ENCODE assay signal across 25 mouse cellular contexts in genomic region chr8:11569260-11570097, GRCm38 (mm10). TPM values are rescaled to one million over a fixed set of nuclear protein-coding genes. Genes with fewer than 3 reads are reported as not detected.
DNase-seq lines count a peak whose midpoint lies in the region; ATAC-seq lines count a peak whose summit lies in the region.
"Had no signal": no experiment of that assay in that cellular context is flagged by ENCODE, and none has a peak within 500 bp of the region (broad histone marks: within the 10 kb centered on the region; RNA-seq: fewer than 3 reads in every experiment).

No protein-coding gene starts in this region.

- H3K27ac ChIP-seq in forebrain, embryonic 10.5 days = no peak overlapping the region
- H3K27ac ChIP-seq in forebrain, embryonic 15.5 days (replicated peaks) = no peak overlapping the region
- H3K27ac ChIP-seq in embryonic facial prominence, embryonic 10.5 days (replicated peaks) = no peak overlapping the region
- H3K27ac ChIP-seq in limb, embryonic 11.5 days (replicated peaks; ENCODE audit: low read depth, low read length) = peak overlapping the region; percentile 52
- H3K27ac ChIP-seq: gastrocnemius, adult 2 months; heart, adult 2 months; hindbrain, embryonic 14.5 days; liver, embryonic 12.5 days had no signal

- 84% methylated on average over 22 of the region's 22 CpGs for WGBS in forebrain, embryonic 10.5 days
- 90% methylated on average over 22 of the region's 22 CpGs for WGBS in forebrain, embryonic 15.5 days
- WGBS in embryonic facial prominence, embryonic 10.5 days = 64% methylated on average over 22 of the region's 22 CpGs
- 47% methylated on average over 22 of the region's 22 CpGs for WGBS in limb, embryonic 11.5 days

- peaks cover under 1% of the 10 kb centered on the region; the same call in 1 of the 2 replicates for H3K4me1 ChIP-seq in forebrain, embryonic 10.5 days
- H3K4me1 ChIP-seq in forebrain, embryonic 15.5 days = no peaks in the 10 kb centered on the region
- H3K4me1 ChIP-seq in embryonic facial prominence, embryonic 10.5 days = peaks cover 24% of the 10 kb centered on the region
- H3K4me1 ChIP-seq in limb, embryonic 11.5 days (ENCODE audit: control insufficient read depth, insufficient read depth, low read length) = peaks cover 17% of the 10 kb centered on the region
- H3K4me1 ChIP-seq: liver, embryonic 12.5 days had no signal

- no peak overlapping the region for H3K4me2 ChIP-seq in forebrain, embryonic 15.5 days (replicated peaks)
- no peak overlapping the region for H3K4me2 ChIP-seq in limb, embryonic 11.5 days (ENCODE audit: low read depth, severe bottlenecking)
- H3K4me2 ChIP-seq: heart, embryonic 12.5 days; hindbrain, embryonic 14.5 days; liver, embryonic 12.5 days had no signal

- H3K27me3 ChIP-seq in forebrain, embryonic 10.5 days (ENCODE audit: poor library complexity, severe bottlenecking) = no peaks in the 10 kb centered on the region
- H3K27me3 ChIP-seq in forebrain, embryonic 15.5 days = no peaks in the 10 kb centered on the region
- no peaks in the 10 kb centered on the region for H3K27me3 ChIP-seq in embryonic facial prominence, embryonic 10.5 days (replicated peaks; ENCODE audit: low read depth, poor library complexity, severe bottlenecking)
- H3K27me3 ChIP-seq in limb, embryonic 11.5 days (ENCODE audit: control insufficient read depth, insufficient read depth, low read length) = no peaks in the 10 kb centered on the region
- H3K27me3 ChIP-seq: heart, embryonic 12.5 days; liver, embryonic 12.5 days had no signal

- no peak overlapping the region for H3K4me3 ChIP-seq in forebrain, embryonic 10.5 days
- H3K4me3 ChIP-seq in forebrain, embryonic 15.5 days = no peak overlapping the region
- H3K4me3 ChIP-seq in embryonic facial prominence, embryonic 10.5 days = no peak overlapping the region
- no peak overlapping the region for H3K4me3 ChIP-seq in limb, embryonic 11.5 days (ENCODE audit: low read depth, low read length)
- H3K4me3 ChIP-seq: gastrocnemius, adult 2 months; heart, adult 2 months; heart, embryonic 12.5 days; liver, embryonic 12.5 days had no signal

- peak; percentile 12 for DNase-seq in forebrain, embryonic 10.5 days (ENCODE audit: extremely low spot score, low spot score)
- DNase-seq in adrenal gland, postnatal 10 days = peak; percentile 29
- DNase-seq in embryonic facial prominence, embryonic 10.5 days (ENCODE audit: low spot score) = peak; percentile 59
- DNase-seq in limb, embryonic 11.5 days (ENCODE audit: low spot score) = peak; percentile 43
- no peak for DNase-seq in thymus, postnatal 14 days
- DNase-seq in left cerebral cortex, adult 8-10 months (ENCODE audit: low spot score in 2 of 2) = no peak
- DNase-seq: cerebellum, adult 11 months; cerebellum, adult 9-10 months; cerebellum, postnatal 36 days; gastrocnemius, adult 2 months; gastrocnemius, postnatal 36 days; heart, adult 2 months; kidney, adult 18-20 months; kidney, postnatal 4 days; layer of hippocampus, postnatal 36 days; liver, postnatal 0 days; lung, postnatal 4 days; midbrain, embryonic 14.5 days; spleen, adult 18-20 months; thymus, postnatal 25 days had no signal

- H3K9ac ChIP-seq in forebrain, embryonic 15.5 days (replicated peaks) = no peak overlapping the region
- H3K9ac ChIP-seq in limb, embryonic 11.5 days (ENCODE audit: low read length) = no peak overlapping the region
- H3K9ac ChIP-seq: heart, embryonic 12.5 days; hindbrain, embryonic 14.5 days; liver, embryonic 12.5 days; liver, postnatal 0 days had no signal

- H3K9me3 ChIP-seq in forebrain, embryonic 10.5 days = peaks cover 5% of the 10 kb centered on the region
- no peaks in the 10 kb centered on the region for H3K9me3 ChIP-seq in forebrain, embryonic 15.5 days
- peaks cover 3% of the 10 kb centered on the region; the same call in 1 of the 2 replicates for H3K9me3 ChIP-seq in embryonic facial prominence, embryonic 10.5 days
- no peaks in the 10 kb centered on the region for H3K9me3 ChIP-seq in limb, embryonic 11.5 days (ENCODE audit: control insufficient read depth, low read length)
- H3K9me3 ChIP-seq: heart, embryonic 12.5 days; liver, embryonic 12.5 days had no signal

- no peak for ATAC-seq in forebrain, embryonic 15.5 days (replicated peaks)
- no peak for ATAC-seq in limb, embryonic 11.5 days (ENCODE audit: insufficient number of reproducible peaks, low FRiP score, low TSS enrichment, low read depth)
- ATAC-seq: forebrain, embryonic 16.5 days; liver, embryonic 12.5 days; liver, postnatal 0 days had no signal

- H3K36me3 ChIP-seq in forebrain, embryonic 10.5 days (replicated peaks) = peaks cover 64% of the 10 kb centered on the region
- H3K36me3 ChIP-seq in forebrain, embryonic 15.5 days = peaks cover 22% of the 10 kb centered on the region
- peaks cover 46% of the 10 kb centered on the region for H3K36me3 ChIP-seq in embryonic facial prominence, embryonic 10.5 days (replicated peaks)
- peaks cover 8% of the 10 kb centered on the region for H3K36me3 ChIP-seq in limb, embryonic 11.5 days (ENCODE audit: control insufficient read depth, insufficient read depth, low read length)

RNA-seq across cellular contexts. Expression of gene Ing1, which starts 14.1 kb away (rescaled TPM):
- 29.5 and 29.9 TPM in 2 replicates for polyA plus RNA-seq in forebrain, embryonic 10.5 days (2016; fragmentation: Nextera tagmentation; extraction: Ambion mirVana)
- 55.5 and 56.2 TPM in 2 replicates for polyA plus RNA-seq in forebrain, embryonic 15.5 days (2015; fragmentation: Nextera tagmentation; extraction: Ambion mirVana)
- total RNA-seq in adrenal gland, postnatal 10 days (2021) = 10 to 100 TPM; 31.2 to 35.7 TPM
- polyA plus RNA-seq in embryonic facial prominence, embryonic 10.5 days (2016; fragmentation: Nextera tagmentation; extraction: Ambion mirVana) = 31.1 and 32.6 TPM in 2 replicates
- 53.7 and 55.9 TPM in 2 replicates for polyA plus RNA-seq in limb, embryonic 11.5 days (2014; fragmentation: Nextera tagmentation; extraction: Ambion mirVana)
- 10 to 100 TPM; 45.0 to 51.2 (median 48.0) TPM for total RNA-seq in left cerebral cortex, adult 8-10 months (2022)

RNA-seq across cellular contexts. Expression of gene Cars2, which starts 18.9 kb away (rescaled TPM):
- 17.8 and 19.4 TPM in 2 replicates for polyA plus RNA-seq in forebrain, embryonic 10.5 days (2016; fragmentation: Nextera tagmentation; extraction: Ambion mirVana)
- polyA plus RNA-seq in forebrain, embryonic 15.5 days (2015; fragmentation: Nextera tagmentation; extraction: Ambion mirVana) = 27.9 and 30.2 TPM in 2 replicates
- 10 to 100 TPM; 38.4 to 39.3 TPM for total RNA-seq in adrenal gland, postnatal 10 days (2021)
- polyA plus RNA-seq in embryonic facial prominence, embryonic 10.5 days (2016; fragmentation: Nextera tagmentation; extraction: Ambion mirVana) = 17.9 and 18.6 TPM in 2 replicates
- 16.9 and 17.8 TPM in 2 replicates for polyA plus RNA-seq in limb, embryonic 11.5 days (2014; fragmentation: Nextera tagmentation; extraction: Ambion mirVana)
- total RNA-seq in left cerebral cortex, adult 8-10 months (2022) = 10 to 100 TPM; 15.8 to 21.2 (median 18.4) TPM

Comparison
In these comparisons a context has a peak if more than half of its experiments do, and no peak if none do; other contexts are left out.
1. DNase-seq: peak in forebrain, embryonic 10.5 days (single experiment), adrenal gland, postnatal 10 days (single experiment), embryonic facial prominence, embryonic 10.5 days (single experiment) and limb, embryonic 11.5 days (single experiment); none in thymus, postnatal 14 days (single experiment) and left cerebral cortex, adult 8-10 months (0 of 2).